Mouse (Mus musculus) forebrain, embryonic 16.5 days (tissue): ENCODE results near the gene Rtl4. TPM values are rescaled to one million over a fixed set of nuclear protein-coding genes. Genes with fewer than 3 reads are reported as not detected.
A peak's percentile ranks its signal among the peaks of the same experiment; 100 is the strongest.

Experiments
- ATAC-seq: fragments of 200-750 bp; cut with Nextera tagmentation; 2 replicates; pipeline ENCODE4 v1.8.0; 2017; ENCODE audit warnings: mild to moderate bottlenecking, moderate library complexity
- H3K27ac ChIP-seq: fragments of 300-500 bp; sonication (generic); 2 replicates; pipeline ENCODE4 v1.5.1; 2014; ENCODE audit warnings: low read length, control low read depth
- H3K27me3 ChIP-seq: fragments of 300-500 bp; sonication (generic); replicated peaks from 2 replicates; pipeline ENCODE4 v1.6.1; 2014; ENCODE audit warnings: low read length; ENCODE audit not compliant: control insufficient read depth, insufficient read depth
- H3K36me3 ChIP-seq: fragments of 300-500 bp; sonication (generic); 2 replicates; pipeline ENCODE4 v1.6.1; 2014; ENCODE audit not compliant: control insufficient read depth, insufficient read depth
- H3K4me1 ChIP-seq: fragments of 300-500 bp; sonication (generic); replicated peaks from 2 replicates; pipeline ENCODE4 v1.6.1; 2014; ENCODE audit warnings: low read length; ENCODE audit not compliant: control insufficient read depth, insufficient read depth
- H3K4me2 ChIP-seq: fragments of 300-500 bp; sonication (generic); 2 replicates; pipeline ENCODE4 v1.6.1; 2014; ENCODE audit warnings: mild to moderate bottlenecking, low read length, control low read depth
- H3K4me3 ChIP-seq: fragments of 300-500 bp; sonication (generic); replicated peaks from 2 replicates; pipeline ENCODE4 v1.5.1; 2014; ENCODE audit warnings: mild to moderate bottlenecking, low read length, control low read depth
- H3K9ac ChIP-seq: fragments of 300-500 bp; sonication (generic); replicated peaks from 2 replicates; pipeline ENCODE4 v1.6.1; 2014; ENCODE audit warnings: low read depth, low read length, control low read depth
- H3K9me3 ChIP-seq: fragments of 300-500 bp; sonication (generic); 2 replicates; pipeline ENCODE4 v1.6.1; 2016; ENCODE audit warnings: low read length; ENCODE audit not compliant: control insufficient read depth
- WGBS: fragments of 180-500 bp; shearing (Covaris S2); extraction: QIAGEN DNeasy Blood & Tissue Kit; methylation state at CpG from one replicate; pipeline ENCODE4 v1.1.7; 2014; 5-methylcytosine and 5-hydroxymethylcytosine counted together
- polyA plus RNA-seq: library from polyadenylated mRNA; unstranded; fragments of >200 nt; fragmentation: Nextera tagmentation; extraction: Ambion mirVana; gene quantifications from 2 replicates; pipeline ENCODE4 v1.2.1, GENCODE M21; 2015

The Rtl4 gene
- polyA plus RNA-seq: 0.25 and 0.54 TPM in 2 replicates

DNA sequence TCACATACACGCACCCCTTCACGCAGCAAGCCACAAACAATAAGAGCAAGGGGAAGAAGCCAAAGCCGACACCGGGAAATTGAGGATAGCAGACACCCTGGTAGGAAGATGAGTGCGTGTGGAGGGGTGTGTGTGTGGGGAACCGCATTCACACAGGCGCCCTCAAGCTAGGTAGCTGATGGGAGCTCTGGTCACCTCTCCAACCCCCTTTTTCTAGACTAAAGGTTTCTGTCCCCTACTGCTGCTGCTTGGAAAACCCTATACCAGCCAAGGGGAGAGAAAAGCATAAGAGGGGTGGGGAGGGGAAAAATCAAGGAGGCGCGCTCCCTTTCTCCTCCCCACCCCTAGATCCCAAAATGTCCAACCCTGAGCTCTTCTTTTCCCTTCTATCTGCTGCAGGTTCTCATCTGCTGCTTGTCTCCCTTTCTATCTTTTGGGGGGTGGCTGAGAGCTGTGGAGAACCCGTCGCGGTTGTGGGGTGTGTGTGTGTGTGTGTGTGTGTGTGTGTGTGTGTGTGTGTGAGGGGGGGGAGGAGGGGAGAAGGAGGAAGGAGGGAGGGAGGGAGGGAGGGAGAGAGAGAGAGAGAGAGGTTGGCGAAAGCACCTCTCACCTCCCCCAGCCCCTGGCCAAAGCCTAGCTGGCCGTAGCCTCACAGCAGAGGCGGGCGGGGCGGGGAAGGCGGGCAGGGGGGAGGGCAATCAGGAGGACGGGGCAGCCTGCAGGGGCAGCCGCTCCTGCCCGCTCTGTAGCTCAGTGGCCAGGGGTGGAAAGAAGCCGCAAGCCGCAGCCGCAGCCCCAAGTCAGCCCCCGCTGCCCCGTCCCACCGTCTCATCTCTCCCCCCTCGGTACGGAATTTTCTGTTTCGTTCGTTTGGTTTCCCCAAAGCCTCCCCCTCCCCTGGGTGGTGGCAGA lies at the start of gene Rtl4:
Rtl4 (plus strand) TSS at position 701 of the 912 bp plus-strand sequence.
- no peaks in the 10 kb centered on the region for H3K4me1 ChIP-seq
- H3K4me3 ChIP-seq: peak within 1 kb of the TSS; percentile 47
- 15% methylated on average over 7 of the region's 31 CpGs for WGBS
- ATAC-seq: peak; percentile 65
- H3K27ac ChIP-seq: no peak within 1 kb of the TSS
- H3K36me3 ChIP-seq: no peaks in the 10 kb centered on the region
- H3K4me2 ChIP-seq: peak within 1 kb of the TSS; percentile 63
- H3K27me3 ChIP-seq: peaks cover 3% of the 10 kb centered on the region; the same call in 1 of the 2 replicates
- peak within 1 kb of the TSS; percentile 52 for H3K9ac ChIP-seq
- H3K9me3 ChIP-seq: no peaks in the 10 kb centered on the region

DNA sequence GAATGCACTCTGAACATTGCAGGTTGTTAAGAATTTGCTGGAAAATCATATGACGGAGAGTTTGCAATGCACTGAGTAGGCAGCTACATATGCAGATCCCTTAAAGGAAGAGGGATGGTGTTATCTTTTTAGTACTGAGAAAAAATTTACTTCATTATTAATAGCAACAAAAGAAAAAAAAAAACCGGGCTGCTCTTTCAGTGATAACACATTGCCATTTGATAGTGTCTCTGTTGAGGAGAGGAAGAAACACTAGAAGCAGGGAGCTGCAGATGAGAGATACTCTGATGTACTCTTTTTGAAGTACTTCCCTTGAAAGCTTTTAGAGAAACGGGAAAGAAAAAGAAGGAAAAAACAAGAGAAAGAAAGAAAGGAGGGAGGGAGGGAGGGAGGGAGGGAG lies 44.0 kb upstream of the Rtl4 start:
- Histone ChIP-seq H3K4me1 (no peaks in the 10 kb centered on the region), H3K4me3 (no peak overlapping the region), H3K9ac (no peak overlapping the region), H3K27me3 (no peaks in the 10 kb centered on the region), H3K9me3 (no peaks in the 10 kb centered on the region), H3K36me3 (no peaks in the 10 kb centered on the region), H3K4me2 (no peak overlapping the region), H3K27ac (no peak overlapping the region)
- no peak for ATAC-seq
- WGBS: 64% methylated on average over 2 of the region's 3 CpGs

- no peak overlapping the region for H3K9ac ChIP-seq
- no peaks in the 10 kb centered on the region for H3K9me3 ChIP-seq
- H3K4me1 ChIP-seq: no peaks in the 10 kb centered on the region
- no peak overlapping the region for H3K27ac ChIP-seq
- H3K27me3 ChIP-seq: no peaks in the 10 kb centered on the region
- H3K4me3 ChIP-seq: no peak overlapping the region
- no peak for ATAC-seq
- H3K36me3 ChIP-seq: no peaks in the 10 kb centered on the region
- 40% methylated on average over 1 of the region's 1 CpGs for WGBS
- H3K4me2 ChIP-seq: no peak overlapping the region
Observed at GRCm38 (mm10) chrX:144645394-144645793, 43.3 kb upstream of the Rtl4 start.

- H3K4me2 ChIP-seq: no peak overlapping the region
Observed at GRCm38 (mm10) chrX:144652196-144652595, 36.5 kb upstream of the Rtl4 start.

DNA sequence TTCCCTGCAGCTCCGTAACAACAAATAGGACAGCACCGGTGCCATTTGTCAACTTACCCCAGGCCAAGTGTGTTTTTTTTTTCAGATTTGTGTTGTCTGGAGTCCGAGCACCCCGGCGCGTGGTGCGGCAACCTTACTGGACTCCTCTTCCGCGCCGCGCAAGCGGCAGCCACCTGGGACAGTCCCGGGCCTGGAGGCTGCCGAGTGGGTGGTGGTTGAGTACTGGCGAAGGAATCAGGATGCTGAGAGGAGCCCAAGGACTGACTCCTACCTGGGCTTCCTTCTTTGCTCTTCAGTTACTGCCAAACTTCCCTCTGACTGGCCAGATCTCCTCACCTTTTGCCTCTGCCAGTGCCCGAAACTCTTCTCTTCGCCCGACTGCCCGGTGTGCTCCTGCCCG lies 965 bp upstream of the Rtl4 start:
- 24% methylated on average over 19 of the region's 20 CpGs for WGBS
- H3K36me3 ChIP-seq: no peaks in the 10 kb centered on the region
- H3K4me2 ChIP-seq: peak overlapping the region; percentile 63
- no peak for ATAC-seq
- H3K27ac ChIP-seq: no peak overlapping the region
- no peaks in the 10 kb centered on the region for H3K4me1 ChIP-seq
- no peaks in the 10 kb centered on the region for H3K9me3 ChIP-seq
- H3K27me3 ChIP-seq: peaks cover 3% of the 10 kb centered on the region; the same call in 1 of the 2 replicates
- H3K4me3 ChIP-seq: peak overlapping the region; percentile 47
- no peak overlapping the region for H3K9ac ChIP-seq

More at GRCm38 (mm10) chrX:144652196-144652595, 36.5 kb upstream of the Rtl4 start:
- H3K4me1 ChIP-seq: no peaks in the 10 kb centered on the region
- ATAC-seq: no peak
- WGBS: 89% methylated on average over 2 of the region's 2 CpGs
- H3K4me3 ChIP-seq: no peak overlapping the region
- H3K27me3 ChIP-seq: no peaks in the 10 kb centered on the region
- H3K9me3 ChIP-seq: no peaks in the 10 kb centered on the region
- H3K36me3 ChIP-seq: no peaks in the 10 kb centered on the region
- no peak overlapping the region for H3K9ac ChIP-seq
- no peak overlapping the region for H3K27ac ChIP-seq

DNA sequence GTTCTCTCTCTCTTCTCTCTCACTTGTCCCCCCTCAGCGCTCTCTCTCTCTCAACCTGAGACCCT lies 733 bp upstream of the Rtl4 start, which contains the start of gene Trpc5:
Trpc5 (minus strand) TSS at position 39 of the 65 bp plus-strand sequence.
- Histone ChIP-seq H3K9ac (peak within 1 kb of the TSS; percentile 52), H3K36me3 (no peaks in the 10 kb centered on the region), H3K4me2 (peak within 1 kb of the TSS; percentile 63), H3K9me3 (no peaks in the 10 kb centered on the region), H3K27ac (no peak within 1 kb of the TSS), H3K4me3 (peak within 1 kb of the TSS; percentile 47), H3K4me1 (no peaks in the 10 kb centered on the region), H3K27me3 (peaks cover 3% of the 10 kb centered on the region; the same call in 1 of the 2 replicates)
- WGBS: 44% methylated on average over 1 of the region's 1 CpGs
- no peak for ATAC-seq

DNA sequence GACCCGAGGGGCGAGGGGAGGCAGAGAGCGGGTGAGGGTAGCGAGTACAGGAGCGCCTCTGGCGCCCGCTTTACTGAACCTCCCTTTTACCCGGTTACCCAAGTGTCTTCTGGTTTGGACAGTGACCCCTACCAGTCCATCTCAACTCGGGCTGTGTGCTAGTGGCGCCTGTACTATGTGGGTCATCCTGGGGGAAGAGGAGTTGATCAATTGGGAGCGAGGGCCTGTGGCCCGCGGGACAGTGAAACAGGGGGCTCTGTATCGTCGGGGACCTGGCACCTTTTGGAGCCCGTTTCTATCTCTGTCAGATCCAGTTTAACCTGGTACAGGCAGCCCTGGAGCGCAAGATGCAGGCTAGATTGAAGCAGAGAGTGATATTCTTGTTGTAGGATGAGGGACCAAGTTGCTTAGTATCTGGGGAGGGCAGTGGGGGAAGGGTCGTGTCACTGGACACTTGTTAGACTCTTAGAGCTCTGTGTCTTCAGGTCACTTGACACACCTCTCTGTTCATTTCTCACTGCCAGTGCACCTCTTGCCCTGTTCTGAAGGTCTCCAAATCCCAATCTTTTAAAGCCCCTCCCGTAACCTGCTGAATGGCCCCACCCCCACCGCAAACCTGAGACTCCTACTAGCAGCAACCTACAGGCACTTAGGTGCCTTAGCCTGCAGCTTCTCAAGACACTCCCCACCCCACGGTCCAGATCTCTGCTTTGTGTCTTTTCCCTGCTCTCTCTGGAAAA lies 582 bp downstream of the Rtl4 start:
- peak; percentile 84 for ATAC-seq
- Histone ChIP-seq H3K27me3 (peaks cover 3% of the 10 kb centered on the region; the same call in 1 of the 2 replicates), H3K4me2 (peak overlapping the region; percentile 63), H3K4me1 (no peaks in the 10 kb centered on the region), H3K36me3 (no peaks in the 10 kb centered on the region), H3K9ac (peak overlapping the region; percentile 52), H3K9me3 (no peaks in the 10 kb centered on the region), H3K4me3 (peak overlapping the region; percentile 47), H3K27ac (no peak overlapping the region)
- WGBS: 15% methylated on average over 20 of the region's 21 CpGs

- H3K27me3 ChIP-seq: peaks cover 3% of the 10 kb centered on the region; the same call in 1 of the 2 replicates
- H3K9me3 ChIP-seq: no peaks in the 10 kb centered on the region
- WGBS: 23% methylated on average over 7 of the region's 7 CpGs
- peak; percentile 58 for ATAC-seq
- no peaks in the 10 kb centered on the region for H3K4me1 ChIP-seq
- H3K4me3 ChIP-seq: peak overlapping the region; percentile 47; the same call in 1 of the 2 replicates
- no peak overlapping the region for H3K27ac ChIP-seq
- no peaks in the 10 kb centered on the region for H3K36me3 ChIP-seq
- H3K9ac ChIP-seq: no peak overlapping the region
- H3K4me2 ChIP-seq: peak overlapping the region; percentile 63
Observed at GRCm38 (mm10) chrX:144689859-144690181, 1.1 kb downstream of the Rtl4 start.

- ATAC-seq: no peak
- H3K9ac ChIP-seq: no peak overlapping the region
- H3K4me3 ChIP-seq: no peak overlapping the region
- H3K9me3 ChIP-seq: no peaks in the 10 kb centered on the region
- WGBS: 96% methylated on average over 1 of the region's 1 CpGs
- H3K27ac ChIP-seq: no peak overlapping the region
- no peak overlapping the region for H3K4me2 ChIP-seq
- H3K36me3 ChIP-seq: no peaks in the 10 kb centered on the region
- H3K4me1 ChIP-seq: no peaks in the 10 kb centered on the region
- H3K27me3 ChIP-seq: no peaks in the 10 kb centered on the region
Observed at GRCm38 (mm10) chrX:144716330-144716729, 27.6 kb downstream of the Rtl4 start.
